Mouse (Mus musculus) thymus, adult 2 months (tissue): ENCODE measurements around the gene Kcnq1.

Source experiments
- CTCF ChIP-seq: fragments of 200-500 bp; IDR thresholded peaks from 2 replicates; pipeline ENCODE4 v1.5.1; 2012; ENCODE audit warnings: mild to moderate bottlenecking, control low read depth, low read length, moderate library complexity, borderline replicate concordance; ENCODE audit not compliant: control insufficient read depth, poor library complexity, insufficient read depth; ENCODE audit errors: extremely low read depth
- POLR2A ChIP-seq: fragments of 200-500 bp; IDR thresholded peaks from 2 replicates; pipeline ENCODE4 v1.6.1; 2012; ENCODE audit warnings: mild to moderate bottlenecking, low read length, control low read depth, moderate library complexity; ENCODE audit not compliant: control insufficient read depth, poor library complexity, insufficient read depth; ENCODE audit errors: extremely low read depth

GRCm38 (mm10) chr7:143310311-143310710 lies 204.1 kb downstream of the Kcnq1 start:
- TF ChIP-seq POLR2A (no peak), CTCF (no peak)
